Mouse (Mus musculus) thymus, postnatal 4 days (tissue): ENCODE data around the gene Spns3.

Experiments used
- DNase-seq: peaks from one replicate; pipeline ENCODE4 v3.0.0; 2021

Spns3 gene

DNA sequence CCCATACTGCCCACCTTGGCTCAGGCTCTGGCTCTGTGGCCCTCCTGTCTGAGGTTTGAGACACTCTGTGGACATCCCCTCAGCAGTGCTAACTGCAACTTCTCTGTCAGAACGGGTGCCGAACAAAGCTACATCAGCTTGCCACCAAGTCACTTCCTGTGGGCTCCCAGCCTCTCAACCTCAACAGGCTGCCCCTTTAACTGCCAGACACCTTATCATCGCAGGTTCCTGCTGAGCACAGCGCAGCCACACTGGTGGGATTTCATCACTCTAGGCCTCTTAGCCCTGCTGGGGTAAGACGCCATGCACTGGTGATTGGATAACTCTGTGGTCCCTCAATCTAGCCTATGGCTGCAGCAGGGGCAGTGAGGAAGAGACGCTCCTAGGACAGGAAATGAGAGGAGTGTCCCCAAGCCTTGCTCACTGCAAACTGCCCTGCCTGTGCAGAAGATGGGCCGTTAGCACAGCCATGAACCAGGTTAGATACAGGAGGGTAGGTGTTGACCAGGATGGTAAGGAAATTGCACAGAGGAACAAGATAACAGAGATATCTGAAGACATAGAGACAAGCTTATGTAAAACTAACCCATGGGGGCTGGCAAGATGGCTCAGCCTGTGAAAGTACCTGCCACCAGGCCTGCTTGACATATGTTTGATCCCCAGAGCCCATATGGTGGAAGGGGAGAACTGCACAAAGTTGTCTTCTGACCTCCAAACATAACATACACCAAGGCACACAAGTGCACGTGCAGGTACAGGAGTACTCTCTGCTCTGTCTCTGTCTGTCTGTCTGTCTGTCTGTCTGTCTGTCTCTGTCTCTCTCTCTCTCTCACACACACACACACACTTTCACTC is at the start of gene Spns3:
TSS of gene Spns3 (minus strand) at position 373 of the 855 bp plus-strand sequence.
- peak; percentile 68 for DNase-seq

DNA sequence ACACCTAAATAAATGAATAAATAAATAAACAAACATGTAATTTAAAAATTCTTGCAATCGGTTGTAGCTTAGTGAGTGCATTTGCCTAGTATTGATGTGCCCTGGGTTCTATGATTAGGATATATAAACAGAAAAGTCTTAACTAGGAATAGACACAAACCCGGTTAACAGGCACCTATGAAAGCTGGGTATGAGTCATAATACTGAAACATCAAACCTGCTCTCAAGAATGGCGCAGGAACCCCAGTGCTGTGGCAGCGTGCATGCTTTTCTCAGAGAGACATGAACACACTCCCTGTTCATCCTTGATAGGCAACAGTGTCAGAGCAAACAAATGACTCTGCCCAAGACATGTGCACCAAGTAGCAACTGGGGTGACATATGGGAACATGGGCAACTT is 47.5 kb upstream of the Spns3 start:
- DNase-seq: no peak

DNA sequence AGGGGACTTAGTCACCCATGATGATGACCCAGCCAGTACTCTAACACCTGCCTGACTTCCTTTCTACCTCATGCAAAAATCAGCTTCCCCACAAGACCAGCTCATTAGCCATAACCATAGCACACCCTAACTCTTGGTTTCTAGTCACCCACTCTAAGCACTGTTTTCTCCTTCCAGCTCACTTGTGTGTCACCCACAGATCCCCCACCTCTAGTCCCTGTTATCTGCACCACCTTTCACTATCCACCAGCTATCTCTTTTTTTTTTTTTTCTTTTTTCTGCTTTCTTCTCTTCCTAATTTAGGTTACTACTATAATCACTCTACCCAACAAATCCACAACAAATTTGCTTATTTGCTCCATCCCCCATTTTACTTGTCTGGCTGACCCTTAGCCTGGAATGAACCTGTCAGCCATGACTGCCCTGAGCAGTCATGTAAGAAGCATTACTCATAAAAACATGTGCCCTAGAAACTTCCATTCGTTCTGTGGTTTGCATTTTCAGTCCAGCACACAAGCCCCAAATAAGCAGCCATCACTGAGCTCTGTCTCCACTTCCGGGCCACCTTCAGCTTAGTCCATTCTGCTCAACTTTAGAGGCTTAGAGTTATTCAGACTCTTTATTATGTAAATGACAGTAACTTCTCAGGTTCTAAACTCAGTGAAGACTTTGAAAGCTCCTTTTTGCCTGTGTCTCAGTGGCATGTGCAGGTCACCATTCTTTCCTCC is 44.9 kb upstream of the Spns3 start:
- DNase-seq: no peak

DNA sequence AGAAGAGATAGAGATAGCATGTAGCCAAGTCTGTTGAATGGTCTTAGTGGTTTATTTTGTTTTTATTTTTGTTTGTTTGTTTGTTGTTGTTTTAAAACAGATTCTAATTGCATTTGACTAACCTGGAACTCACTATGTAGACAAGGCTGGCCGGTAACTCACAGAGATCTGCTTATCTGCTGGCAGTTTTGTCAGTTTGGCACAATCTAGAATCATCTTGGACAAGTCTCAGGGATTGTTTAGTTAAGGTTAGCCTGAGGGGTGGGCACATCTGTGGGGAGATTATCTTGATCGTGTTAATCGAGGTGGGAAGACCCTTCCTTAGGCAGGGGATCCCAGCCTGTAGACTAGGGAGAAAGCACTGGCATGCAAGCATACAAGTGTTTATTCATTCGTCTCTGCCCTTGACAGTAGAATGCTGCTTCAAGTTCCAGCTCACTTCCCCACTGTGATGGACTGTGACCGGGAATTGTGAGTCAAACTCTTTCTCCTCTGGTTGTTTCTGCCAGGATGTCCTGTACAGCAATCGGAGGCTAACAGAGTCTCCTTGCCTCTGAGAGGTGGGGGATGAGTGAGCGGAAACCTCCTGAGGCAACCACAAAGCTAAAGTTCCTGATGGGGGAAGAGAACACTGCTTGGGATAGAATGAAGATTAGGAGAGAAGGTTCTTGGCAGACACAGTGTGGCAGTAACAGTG is 37.4 kb upstream of the Spns3 start:
- no peak for DNase-seq

DNA sequence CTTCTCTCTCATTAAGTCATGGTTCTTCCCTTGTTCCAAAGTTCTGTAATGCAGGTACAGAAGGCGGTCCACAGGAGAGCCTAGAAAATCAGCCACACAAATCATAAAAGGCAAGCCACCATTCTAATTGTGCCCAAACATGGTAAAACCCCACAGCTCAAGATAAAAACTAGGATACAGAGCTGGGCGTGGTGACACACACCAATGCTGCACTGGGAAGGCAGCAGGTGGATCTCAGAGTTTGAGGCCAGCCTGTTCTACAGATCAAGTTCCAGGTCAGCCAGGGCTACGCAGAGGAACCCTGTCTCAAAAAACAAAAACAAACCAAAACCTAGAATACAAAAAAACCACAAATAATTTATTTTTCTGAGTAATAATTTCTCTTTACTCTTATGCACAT is 36.3 kb upstream of the Spns3 start:
- no peak for DNase-seq

DNA sequence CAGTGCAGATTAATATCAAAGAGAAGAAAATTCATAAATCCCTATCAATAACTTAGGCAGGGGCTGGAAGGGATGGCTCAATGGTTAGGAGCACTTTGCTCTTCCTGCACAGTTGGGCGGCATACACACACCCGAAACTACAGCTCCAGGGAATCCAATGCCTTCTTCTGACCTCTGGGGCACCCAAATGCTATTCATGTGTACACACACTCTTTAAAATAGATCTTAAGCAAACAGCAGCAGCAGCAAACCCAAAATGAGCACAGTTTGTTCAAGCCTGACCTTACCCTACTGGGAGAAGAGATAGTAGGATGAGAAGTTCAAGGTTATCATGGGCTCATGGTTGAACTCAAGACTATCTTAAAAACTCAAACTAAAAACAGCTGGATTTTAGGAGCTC is 32.8 kb upstream of the Spns3 start:
- no peak for DNase-seq

DNA sequence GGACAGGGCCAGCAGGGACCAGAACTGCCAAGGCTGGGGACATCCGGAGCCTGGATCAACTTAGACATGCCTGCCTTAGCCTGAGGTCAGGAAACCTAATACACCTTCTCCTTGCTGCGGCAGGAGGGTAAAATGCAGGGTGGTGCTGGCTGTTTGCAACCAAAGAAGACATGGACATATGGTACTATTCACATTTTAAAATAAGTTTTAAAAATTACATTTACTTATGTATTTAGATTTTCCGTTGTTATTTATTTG is 32.1 kb upstream of the Spns3 start:
- DNase-seq: no peak

DNA sequence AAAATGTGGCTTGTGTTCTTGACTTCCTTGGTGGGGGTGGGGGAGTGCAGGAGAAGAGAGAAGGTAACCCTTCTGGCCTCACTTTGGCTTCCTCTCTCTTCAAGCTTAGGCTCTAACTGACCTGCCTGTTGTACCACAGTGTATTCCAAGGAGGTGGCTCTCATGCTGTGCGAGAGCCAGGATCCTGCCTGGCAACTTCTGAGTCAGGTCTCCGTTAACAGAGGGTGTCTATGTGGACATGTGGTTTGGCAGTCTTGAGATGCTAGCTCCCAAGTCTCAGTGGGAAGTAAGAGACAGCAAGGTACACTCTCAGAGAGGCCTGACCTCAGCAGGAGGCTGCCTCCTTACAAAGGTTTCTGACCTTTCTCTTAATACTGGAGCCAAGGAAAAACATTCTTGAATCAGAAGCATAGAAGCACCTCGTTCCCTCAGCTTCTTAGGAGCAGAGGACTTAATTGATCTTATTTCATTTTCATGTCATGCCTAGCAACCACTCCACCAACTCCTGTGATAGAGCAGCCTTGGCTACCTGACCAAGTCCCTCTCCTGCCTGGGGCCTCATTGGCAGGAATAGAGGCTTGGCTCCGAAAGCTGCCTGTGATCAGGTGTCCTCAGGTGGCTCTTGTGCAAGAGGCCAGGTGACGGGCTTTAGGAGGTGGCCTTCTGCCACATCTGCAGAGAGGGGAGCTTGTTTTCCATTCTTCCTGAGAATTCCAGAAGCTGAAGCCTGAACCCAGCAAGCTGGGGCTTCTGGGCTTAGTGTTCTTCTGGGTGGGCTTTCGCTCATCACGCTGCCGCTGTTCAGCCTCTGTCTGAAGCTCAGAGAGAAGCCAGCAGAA is 31.5 kb upstream of the Spns3 start:
- no peak for DNase-seq

DNA sequence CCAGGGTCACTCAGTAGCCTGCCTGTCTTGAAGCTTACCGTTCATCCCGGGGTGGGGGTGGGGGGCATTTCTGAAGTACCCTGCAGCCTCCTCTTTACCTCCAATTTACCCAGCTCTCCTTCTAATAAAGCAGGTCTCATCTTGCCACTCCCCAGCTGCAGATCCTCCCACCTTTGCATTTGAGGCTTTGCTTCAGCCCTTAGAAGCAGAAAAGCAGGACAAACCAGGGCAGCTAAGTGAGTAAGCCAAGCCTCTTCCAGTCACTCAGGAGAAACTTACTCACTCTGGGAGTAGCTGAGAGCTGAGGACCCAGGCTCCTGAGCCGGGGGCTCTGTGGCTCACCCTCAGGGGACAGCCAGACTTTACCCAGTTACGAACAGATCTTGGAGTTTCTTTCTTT is 28.2 kb upstream of the Spns3 start:
- DNase-seq: no peak

DNA sequence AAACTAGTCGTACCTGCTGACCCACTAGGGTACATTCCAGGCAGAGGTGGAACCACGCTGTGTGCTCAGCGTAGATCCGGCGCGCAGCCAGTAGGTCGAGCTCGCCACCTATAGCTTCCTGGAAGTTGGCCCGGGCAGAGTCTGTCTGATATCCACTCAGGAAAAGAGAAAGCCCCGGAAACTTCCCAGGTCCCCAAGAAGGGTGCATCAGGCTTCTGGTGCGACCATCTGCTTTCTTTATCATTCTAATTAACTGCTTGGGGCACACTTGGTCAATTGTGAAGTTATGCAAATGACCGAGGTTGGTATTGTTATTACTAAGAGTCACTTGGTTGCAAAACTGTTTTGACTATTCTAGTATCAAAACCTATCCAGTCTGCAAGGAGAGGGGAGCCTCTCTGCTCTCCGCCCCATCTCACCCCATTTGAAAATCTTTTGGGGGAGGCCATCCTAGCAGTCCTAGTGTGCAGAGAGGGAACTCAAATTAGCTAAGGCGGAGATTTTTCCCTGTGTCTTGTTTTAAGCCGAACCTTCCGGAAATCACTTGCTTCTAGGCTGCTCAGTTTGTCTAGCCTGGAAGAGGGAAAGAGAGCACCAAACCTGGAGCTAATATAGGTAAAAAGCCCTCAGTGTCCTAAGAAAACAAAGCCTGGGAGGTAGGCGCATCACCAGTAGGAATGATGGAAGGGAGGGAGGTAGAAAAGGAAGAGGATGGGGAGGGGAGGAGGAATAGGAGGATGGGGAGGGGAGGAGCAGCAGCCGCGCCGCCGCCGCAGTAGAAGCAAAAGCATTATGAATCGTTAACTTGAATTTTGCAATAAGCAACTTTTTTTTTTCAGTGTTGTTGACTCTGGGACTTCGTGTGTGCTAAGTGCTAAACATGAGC is 26.4 kb upstream of the Spns3 start:
- peak; percentile 32 for DNase-seq

DNA sequence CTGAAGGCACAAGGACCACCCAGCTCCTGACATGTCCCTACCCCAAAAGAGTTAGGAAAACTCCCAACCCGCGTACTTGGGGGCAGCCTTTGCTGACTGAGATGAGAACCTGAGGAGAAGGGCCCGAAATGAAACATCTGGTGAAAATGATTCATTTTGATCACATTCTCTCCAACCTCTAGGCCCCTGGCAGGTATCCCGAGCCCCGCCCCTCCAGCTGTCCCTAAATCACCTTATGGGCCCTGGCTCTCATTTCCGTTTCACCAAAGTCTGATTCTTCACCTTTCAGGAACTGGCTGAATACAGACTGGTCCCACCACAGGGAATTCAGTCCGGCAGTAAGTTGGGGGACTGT is 25.8 kb upstream of the Spns3 start:
- no peak for DNase-seq

DNA sequence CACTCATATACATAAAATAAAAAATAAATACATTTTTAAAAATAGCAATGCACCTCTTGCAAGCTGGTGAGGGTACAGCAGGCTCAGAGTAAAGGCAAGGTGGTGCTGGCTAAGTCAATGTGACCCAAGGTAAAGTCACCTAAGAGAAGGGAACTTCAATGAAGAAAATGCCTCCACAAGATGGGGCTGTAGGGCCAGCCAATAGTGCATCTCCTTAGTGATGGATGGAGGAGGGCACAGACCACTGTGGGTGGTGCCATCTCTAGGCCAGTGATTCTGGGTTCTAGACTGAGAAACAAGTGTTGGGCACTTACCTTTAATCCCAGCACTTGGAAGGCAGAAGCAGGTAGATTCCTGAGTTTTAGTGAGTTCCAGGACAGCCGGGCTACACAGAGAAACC is 23.5 kb upstream of the Spns3 start:
- DNase-seq: peak; percentile 63

DNA sequence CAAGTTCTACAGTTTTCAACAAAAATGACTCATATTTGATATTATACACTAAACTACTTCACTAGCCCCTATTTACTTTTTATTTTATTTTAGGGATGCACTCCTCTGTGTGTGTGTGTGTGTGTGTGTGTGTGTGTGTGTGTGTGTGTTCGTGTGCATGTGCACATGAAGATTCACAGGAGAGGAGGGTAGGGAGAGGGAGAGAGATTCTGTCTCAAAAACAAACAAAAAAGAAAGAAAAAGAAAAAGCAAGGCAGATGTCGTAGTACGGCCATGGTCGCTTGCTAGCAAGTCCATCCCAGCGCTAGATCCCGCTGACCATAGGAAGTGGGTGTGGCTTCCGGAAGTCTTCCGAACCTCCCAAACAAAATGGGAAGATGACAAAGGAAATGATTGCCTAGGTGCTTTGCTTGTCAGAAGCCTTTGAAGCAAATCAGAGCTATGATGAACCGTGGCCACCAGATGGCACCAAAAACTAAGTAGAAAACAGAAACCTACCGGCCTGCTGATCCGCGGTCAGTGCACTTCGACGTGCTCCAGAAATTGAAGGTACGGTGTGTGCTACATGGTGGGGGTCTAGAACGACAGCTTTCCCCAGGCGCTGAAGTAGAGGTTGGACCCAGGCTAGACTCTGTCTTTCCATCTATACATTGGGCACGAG is 20.1 kb upstream of the Spns3 start:
- peak; percentile 89 for DNase-seq

DNA sequence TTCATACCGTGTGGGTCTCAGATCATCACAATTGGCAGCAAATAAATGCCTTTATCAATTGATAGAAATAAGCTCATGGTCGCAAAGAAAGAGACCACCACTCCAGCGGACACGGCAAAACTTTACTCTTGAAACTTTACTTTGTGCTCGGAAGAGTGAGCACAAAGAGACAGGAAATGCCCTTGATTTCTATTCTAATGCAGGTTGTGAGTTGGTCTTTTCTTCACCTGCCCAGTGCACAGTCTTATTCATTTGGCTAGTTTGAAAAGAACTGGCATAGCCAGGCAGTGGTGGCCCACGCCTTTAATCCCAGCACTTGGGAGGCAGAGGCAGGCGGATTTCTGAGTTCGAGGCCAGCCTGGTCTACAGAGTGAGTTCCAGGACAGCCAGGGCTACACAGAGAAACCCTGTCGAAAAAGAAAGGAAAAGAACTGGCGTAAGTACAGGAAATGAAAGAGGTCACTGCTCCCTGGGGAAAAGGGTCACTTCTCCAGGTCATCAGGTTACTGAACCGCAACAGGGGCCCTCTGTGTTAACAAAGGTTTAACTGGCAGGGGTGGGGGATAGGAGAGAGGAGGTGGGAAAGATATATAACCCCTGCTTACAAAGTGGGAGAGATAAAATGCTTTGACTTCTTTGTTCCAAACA is 19.5 kb upstream of the Spns3 start:
- no peak for DNase-seq

DNA sequence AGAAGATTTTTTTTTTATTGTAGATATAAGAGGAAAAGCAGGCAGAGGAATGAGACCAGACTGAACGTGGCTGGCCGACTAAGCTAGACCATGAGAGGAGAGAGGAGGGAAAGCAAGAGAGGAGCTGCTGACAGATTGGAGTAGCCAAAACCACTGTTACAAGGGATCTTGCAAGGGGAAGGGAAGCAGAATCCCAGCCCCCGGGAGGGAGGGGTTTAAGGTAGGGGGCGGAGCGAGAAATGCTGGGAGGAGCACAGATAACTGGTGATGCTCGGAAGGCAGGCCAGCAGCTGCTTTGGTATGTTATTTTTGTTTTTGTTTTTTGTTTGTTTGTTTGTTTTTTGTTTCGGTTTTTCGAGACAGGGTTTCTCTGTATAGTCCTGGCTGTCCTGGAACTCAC is 18.7 kb upstream of the Spns3 start:
- DNase-seq: peak; percentile 67

DNA sequence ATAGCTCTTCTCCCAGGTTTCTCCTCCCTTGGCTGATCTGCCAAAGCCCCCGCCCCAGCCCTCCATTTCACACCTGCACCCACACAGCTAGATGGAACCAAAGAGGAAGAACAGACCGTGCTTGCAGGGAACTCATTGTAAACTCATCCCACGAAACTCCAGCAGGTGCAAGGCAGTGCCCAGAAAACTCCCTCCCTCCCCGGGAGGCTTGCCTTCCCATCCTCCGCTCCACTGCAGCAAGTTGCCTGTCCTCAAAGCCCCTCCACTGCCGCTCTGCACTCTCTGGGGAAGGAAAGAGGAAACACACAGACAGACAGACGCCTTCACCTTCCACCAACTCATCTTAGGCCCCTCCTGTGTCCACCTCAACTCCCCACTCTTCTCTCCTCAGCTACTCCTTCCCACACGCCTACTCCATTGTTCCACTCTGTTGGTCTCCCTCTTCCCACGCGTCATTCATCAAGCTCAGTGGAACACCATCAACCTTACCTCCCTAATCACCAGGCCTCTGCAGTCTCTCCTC is 16.6 kb upstream of the Spns3 start:
- DNase-seq: no peak

DNA sequence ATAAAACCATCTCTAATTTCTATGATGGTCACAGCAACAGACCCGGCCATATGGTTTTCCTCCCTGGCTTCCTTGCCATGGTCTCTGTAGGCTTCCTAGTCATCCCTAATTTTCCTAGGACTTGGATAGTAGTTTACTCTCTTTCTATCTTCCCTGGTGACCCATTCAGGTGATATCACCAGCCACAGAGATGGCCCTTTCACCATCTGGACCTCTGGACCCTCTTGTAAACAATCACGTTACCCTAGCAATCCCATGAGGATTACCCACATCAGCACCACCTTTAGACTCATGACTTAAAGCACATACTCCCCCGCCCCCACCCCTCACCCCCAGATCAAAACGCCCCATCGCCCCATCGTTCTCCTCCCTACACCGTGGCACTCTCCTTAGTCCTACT is 16.0 kb upstream of the Spns3 start:
- DNase-seq: no peak

DNA sequence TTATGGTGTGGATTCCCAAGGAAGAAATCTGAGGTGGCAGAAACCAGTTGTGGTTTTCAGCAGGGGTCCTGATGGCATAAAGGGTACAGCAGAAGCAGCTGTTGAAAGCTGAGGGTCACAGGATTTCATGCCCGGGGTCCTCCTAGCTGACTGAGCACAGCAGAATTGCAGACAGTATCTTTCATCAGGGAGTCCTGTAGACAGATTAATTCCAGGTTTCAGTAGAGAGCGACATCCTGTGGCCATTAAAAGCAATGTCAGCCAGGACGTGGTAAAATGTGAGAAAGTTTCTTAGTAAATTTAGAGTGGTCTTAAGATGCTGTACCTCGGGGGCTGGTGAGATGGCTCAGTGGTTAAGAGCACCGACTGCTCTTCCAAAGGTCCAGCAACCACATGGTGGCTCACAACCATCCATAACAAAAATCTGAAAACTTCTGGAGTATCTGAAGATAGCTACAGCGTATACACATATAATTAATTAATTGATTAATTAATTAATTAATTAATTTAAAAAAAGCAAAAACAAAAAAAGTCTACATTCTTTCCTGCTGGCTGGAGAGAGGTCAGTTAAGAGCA is 14.0 kb upstream of the Spns3 start:
- peak; percentile 14 for DNase-seq

DNA sequence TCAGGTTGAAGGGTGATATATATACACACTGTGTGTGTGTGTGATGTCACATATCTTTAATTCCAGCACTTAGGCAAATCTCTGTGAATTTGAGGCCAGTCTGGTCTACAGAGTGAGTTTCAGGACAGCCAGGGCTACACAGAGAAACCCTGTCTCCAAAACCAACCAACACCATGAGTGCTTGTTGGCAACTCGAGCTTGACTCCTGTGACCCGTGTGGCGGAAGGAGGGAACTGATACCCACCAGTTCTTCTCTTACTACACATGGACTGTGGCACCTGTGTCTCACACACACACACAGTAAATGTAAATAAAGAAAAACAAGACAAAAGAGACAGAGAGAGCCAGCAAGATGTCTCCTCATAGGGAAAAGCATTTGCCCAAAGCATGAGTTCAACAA is 10.4 kb upstream of the Spns3 start:
- DNase-seq: no peak

DNA sequence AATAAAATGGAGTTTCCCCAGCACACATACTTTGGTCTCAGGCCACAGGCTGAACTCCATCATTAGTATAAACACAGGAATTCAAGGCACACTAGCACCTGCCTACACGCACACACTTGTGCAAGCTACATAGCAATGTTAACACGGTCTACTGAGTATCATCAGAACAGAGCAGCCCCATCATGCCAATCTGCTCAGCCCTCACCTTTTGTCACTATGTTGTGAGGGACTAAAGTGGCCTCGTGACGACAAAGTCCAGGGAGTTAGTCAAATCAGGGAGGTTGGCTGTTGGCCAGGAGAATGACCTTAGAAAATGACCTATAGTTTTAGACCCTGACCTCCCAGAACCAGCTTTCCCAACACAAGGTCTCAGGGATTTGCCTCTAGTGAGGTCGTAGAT is 7.8 kb upstream of the Spns3 start:
- DNase-seq: no peak

DNA sequence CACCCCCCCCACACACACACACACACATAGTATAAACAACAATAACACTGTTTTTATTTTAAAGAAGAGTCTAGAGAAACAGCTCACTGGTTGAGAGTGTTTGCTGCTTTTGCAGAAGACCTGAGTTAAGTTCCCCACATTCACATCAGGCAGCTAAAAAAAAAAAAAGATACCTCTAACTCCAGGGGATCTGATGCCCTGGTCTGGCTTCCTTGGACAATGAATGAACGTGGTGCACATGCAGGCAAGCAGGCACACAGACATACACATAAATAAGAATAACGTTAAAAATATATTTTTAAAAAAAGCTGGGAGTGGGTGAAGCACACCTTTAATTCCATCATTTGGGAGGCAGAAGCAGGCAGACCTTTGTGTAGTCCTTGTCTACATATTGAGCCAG is 6.6 kb upstream of the Spns3 start:
- DNase-seq: no peak
